Mouse (Mus musculus): ENCODE data around the gene Cxcl9.
A peak's percentile ranks its signal among the peaks of the same experiment; 100 is the strongest.
"Not testable (repeated sequence)": the region's sequence is repeated elsewhere in the genome, so short reads cannot be mapped to it uniquely, and the experiment has no call there.

Gene Cxcl9

GRCm38 (mm10) chr5:92327929-92328328 lies at the start of gene Cxcl9:
Gene Cxcl9 (minus strand): TSS chr5:92328079.
- DNase-seq (ENCODE audit: low spot score in 2 of 2) = no peak

DNA sequence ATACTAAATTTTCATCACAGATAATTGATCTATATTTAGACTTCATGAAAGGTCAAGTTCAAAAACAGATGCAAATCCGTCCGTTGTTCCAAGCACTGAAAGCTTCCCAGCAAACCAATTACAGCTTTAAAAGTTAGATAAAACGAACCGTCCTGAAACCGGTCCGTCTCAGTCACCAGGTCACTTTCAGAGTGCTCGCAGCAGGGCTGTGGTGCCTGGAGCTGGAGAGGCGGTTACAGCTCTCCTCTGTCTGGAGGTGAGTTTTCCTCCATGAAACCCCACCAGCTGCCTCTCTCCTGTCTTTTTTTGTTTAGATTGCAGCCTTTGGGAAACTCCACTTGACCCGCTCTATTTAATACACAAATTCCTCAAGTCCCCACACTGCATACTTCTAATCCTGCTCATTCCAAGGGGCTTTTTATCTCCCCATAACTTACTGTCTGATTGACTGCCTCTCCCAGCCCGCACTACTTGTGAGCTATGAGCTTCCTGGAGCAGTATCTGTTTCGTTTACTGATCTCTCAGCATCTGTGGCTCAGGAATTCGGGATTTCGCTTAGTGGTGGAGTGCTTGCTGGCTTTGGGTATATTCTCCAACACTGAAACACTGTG lies 49.0 kb upstream of the Cxcl9 start:
- no peak for DNase-seq (ENCODE audit: low spot score in 2 of 2)

GRCm38 (mm10) chr5:92375368-92375767 lies 47.5 kb upstream of the Cxcl9 start:
- DNase-seq (ENCODE audit: low spot score in 2 of 2) = no peak

DNA sequence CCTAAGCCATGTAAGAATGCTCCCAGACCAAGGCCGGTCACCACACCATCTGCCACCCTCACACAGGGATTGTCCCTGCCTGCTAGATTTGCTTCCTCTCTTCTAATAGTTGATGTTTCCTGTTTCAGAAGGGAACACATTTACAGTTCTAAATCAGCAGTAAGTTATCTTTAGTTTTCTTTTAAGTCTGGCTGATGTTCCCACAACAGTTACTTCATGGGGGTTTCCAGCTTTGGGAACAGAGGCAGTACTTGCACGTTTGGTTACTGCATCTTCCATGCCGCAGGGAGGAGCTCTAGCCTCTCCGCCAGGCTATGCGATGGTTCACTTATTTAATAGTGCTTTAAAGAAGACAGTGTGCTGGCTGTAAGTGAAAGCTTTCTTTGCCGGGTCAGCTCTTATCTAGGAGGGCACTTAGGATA lies 46.9 kb upstream of the Cxcl9 start:
- DNase-seq (ENCODE audit: low spot score in 2 of 2) = no peak

DNA sequence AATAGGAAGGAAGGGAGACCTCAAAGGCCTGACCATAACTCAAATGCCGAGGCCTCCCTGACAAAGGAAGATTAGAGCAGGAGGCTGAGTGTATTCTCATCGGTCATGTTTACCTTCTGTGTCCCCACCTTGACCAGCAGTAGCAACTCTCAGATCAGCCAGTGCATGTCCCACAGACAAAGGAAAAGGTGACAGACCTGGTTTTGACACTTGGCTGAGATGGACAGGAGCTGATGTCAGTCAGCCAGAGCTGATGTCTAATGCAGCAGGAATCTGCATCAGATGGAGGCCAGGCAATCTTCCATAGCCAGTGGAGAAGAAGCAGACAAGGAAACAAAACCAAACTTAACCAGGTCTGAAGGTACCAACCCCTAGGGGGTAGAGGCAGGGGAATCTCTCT lies 44.7 kb upstream of the Cxcl9 start:
- no peak for DNase-seq (ENCODE audit: low spot score in 2 of 2)

- peak in 1 of 2 experiments; percentile 41 for DNase-seq (ENCODE audit: low spot score in 2 of 2)
These were observed 43.6 kb upstream of the Cxcl9 start for GRCm38 (mm10) chr5:92371361-92371976.

DNA sequence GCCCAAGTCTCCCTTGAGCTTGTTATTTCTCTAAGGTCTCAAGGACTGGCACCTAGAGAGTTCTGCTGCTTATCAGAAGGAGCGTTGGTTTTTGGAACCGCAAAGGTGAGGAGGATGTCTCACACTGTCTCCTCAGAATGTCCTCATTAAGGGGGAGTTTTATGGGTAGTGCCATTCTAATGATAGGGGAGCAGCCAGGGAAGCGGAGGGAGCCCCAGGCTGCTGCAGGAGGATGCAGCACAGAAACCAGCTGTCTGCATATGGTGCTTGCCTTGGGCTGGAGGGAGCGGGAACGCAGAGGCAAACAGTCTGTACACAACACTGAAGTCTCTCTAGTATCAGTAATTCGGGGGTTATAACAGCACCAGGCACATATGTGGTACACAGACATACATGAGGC lies 43.0 kb upstream of the Cxcl9 start:
- DNase-seq (ENCODE audit: low spot score in 2 of 2) = no peak

DNA sequence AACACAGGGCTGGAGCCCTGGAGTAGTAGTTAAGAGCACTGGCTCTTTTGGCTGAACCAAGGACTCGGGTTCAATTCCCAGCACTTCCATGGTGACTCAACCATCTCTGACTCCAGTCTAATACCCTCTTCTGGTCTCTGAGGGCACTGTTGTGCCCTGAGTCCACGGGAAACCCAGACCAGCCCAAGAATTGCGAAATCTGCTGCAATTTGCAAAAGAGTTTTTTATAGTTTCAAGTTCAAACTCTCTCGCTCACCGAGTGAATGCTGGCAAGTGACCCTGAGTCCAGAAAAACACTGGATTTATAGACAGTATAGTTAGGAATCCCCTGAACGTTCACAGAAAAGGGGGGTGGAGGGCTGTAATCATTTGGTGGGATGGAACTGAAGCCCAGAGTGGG lies 42.5 kb upstream of the Cxcl9 start:
- DNase-seq (ENCODE audit: low spot score in 2 of 2) = no peak

DNA sequence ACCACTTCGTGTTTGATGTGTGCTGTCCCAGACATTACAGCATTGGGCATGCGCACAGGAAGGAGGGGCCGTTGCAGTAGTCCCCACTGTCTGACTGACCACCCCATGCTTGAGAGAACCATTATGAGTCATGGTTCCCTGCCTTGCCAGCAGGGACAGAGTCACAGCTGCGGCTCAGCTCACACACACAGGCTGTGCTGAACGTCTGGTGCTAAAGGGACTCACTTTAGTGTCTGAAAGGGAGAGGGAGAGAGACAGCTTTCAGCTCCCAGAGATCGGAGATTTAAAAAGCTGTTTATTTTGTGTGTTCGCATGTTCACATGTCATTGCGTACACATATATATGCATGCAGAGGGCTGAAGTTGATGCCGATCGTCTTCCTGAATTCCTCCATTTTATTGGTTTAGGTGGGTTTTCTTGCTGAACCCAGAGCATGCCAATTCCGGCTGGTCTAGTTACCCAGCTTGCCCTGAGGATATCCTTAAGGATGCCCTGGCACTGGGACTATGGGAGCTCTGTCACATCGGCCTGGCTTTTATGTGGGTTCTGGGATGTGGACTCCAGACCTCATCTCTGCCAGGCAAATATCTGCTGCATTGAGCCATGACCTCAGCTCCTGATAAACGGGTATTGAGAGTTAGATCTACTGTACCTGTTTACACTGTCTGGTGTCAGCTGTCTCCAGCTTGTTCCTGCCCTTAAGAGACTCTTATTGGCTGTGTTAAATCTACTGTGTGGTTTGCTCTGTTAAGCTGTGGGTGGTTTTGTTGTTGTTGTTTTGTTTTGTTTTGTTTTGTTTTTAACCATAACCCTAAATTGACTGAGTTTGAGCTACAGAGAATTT lies 41.5 kb upstream of the Cxcl9 start:
- DNase-seq (ENCODE audit: low spot score in 2 of 2) = peak; percentile 73 to 81

GRCm38 (mm10) chr5:92368392-92368791 lies 40.5 kb upstream of the Cxcl9 start:
- no peak for DNase-seq (ENCODE audit: low spot score in 2 of 2)

DNA sequence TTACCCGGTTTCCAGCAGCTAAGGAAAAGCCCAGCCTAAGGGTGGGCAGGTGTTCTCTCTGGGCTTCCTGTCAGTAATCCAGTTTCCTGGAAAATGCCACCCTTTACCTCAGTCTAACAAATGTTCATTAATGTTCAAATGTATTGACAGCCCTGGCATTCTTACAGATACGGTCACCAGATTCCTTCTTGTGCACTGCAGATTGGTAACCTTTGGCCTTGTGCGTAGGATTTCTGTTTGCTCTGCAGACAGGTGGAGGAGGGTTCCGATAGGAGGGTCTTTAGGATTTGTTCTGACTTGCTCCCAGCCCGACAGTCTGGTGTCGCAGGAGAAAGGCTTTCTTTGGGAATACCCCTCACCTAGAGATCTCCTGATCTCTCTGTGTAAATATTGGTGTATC lies 38.7 kb upstream of the Cxcl9 start:
- no peak for DNase-seq (ENCODE audit: low spot score in 2 of 2)

- no peak for DNase-seq (ENCODE audit: low spot score in 2 of 2)
These were observed 37.3 kb upstream of the Cxcl9 start for GRCm38 (mm10) chr5:92365146-92365705.

DNA sequence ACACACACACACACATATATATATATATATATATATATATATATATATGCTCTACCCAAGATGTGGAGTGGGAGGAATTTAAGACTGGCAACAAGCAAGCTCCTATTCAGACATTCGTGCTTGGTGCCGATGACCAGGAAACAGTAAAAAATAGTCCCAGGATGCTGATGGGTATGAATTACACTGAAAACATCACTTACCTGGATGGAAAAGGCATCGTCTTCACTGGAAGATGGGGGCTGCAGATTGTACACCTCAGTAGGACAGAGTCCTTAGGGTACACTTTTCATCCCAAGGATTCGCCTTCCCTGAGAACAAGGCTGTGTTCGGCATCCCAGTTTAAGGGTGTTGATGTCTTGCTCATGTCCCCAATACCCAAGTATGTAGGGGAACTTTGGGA lies 36.1 kb upstream of the Cxcl9 start:
- DNase-seq (ENCODE audit: low spot score in 2 of 2) = no peak

DNA sequence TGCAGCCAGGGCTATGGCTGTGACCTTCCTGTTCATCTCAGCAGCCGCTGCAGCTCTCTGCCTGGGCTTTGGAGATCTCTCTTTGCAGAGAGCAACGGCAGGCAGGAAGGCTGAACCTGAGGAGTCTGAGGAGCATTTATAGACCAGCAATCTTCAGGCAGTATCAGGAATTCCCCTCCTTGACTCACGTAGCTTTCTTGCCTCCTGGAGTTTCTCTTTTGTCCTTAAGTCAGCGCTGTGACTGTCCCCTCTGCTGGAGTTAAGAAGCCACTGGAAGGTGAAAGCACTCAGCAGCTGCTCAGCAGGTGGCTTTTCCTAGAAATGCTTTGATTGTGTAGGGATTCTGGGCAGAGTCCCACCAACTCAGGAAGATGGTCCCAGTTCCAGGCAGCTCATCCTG lies 35.3 kb upstream of the Cxcl9 start:
- no peak for DNase-seq (ENCODE audit: low spot score in 2 of 2)

- no peak for DNase-seq (ENCODE audit: low spot score in 2 of 2)
These were observed 31.0 kb upstream of the Cxcl9 start for GRCm38 (mm10) chr5:92358767-92359455.

GRCm38 (mm10) chr5:92358033-92358432 lies 30.2 kb upstream of the Cxcl9 start:
- DNase-seq (ENCODE audit: low spot score in 2 of 2) = no peak

- peak in 1 of 2 experiments; percentile 47 for DNase-seq (ENCODE audit: low spot score in 2 of 2)
These were observed 25.6 kb upstream of the Cxcl9 start for GRCm38 (mm10) chr5:92353517-92353916.

- not testable (repeated sequence) for DNase-seq (ENCODE audit: low spot score in 2 of 2)
These were observed 24.8 kb upstream of the Cxcl9 start for GRCm38 (mm10) chr5:92352716-92353115.

DNA sequence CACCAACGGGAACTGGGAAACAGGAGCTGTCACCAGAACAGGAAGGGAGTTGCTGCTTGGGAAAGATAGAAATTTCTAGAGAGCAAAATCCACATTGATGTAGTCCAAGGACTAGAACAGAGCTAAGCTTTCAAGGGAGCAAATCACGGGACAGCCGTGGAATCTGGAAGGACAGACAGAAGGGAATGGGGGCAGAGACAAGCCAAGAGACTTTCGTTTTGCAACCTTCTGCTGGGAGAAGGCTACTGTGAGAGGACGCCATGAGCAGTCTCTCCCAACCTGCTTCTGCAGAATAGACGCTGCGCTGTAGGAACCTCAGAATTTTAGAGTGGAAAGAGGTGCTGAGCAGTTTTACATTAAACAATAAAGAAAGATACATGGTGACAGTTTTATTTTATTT lies 21.9 kb upstream of the Cxcl9 start:
- DNase-seq (ENCODE audit: low spot score in 2 of 2) = no peak

- peak; percentile 46 to 48 for DNase-seq (ENCODE audit: low spot score in 2 of 2)
These were observed 21.0 kb upstream of the Cxcl9 start, which contains the start of gene Cxcl10 for GRCm38 (mm10) chr5:92348794-92349413. Gene Cxcl10 (minus strand): TSS chr5:92348889.

GRCm38 (mm10) chr5:92345006-92345405 lies 17.1 kb upstream of the Cxcl9 start:
- no peak for DNase-seq (ENCODE audit: low spot score in 2 of 2)

Data from right cerebral cortex, postnatal 10 days (tissue).